Mouse (Mus musculus) lung, embryonic 14.5 days (tissue): ENCODE measurements around the gene Lama4. TPM values are rescaled to one million over a fixed set of nuclear protein-coding genes. Genes with fewer than 3 reads are reported as not detected.

Experiments used
- ATAC-seq: fragments of 200-750 bp; cut with Nextera tagmentation; 2 replicates; pipeline ENCODE4 v1.8.0; 2017; ENCODE audit warnings: mild to moderate bottlenecking, moderate TSS enrichment, moderate library complexity; ENCODE audit not compliant: insufficient read depth
- DNase-seq: peaks from one replicate; pipeline ENCODE4 v3.0.0-alpha.2; 2015
- H3K27ac ChIP-seq: fragments of 300-500 bp; sonication (generic); 2 replicates; pipeline ENCODE4 v1.5.1; 2014; ENCODE audit warnings: low read depth, mild to moderate bottlenecking, moderate library complexity
- H3K27me3 ChIP-seq: fragments of 300-500 bp; sonication (generic); 2 replicates; pipeline ENCODE4 v1.6.1; 2014; ENCODE audit warnings: low read length, control low read depth; ENCODE audit not compliant: insufficient read depth
- H3K36me3 ChIP-seq: fragments of 300-500 bp; sonication (generic); 2 replicates; pipeline ENCODE4 v1.6.1; 2014; ENCODE audit warnings: control low read depth; ENCODE audit not compliant: insufficient read depth
- H3K4me1 ChIP-seq: fragments of 300-500 bp; sonication (generic); 2 replicates; pipeline ENCODE4 v1.6.1; 2014; ENCODE audit warnings: antibody characterized with exemption, control low read depth; ENCODE audit not compliant: insufficient read depth
- H3K4me2 ChIP-seq: fragments of 300-500 bp; sonication (generic); 2 replicates; pipeline ENCODE4 v1.6.1; 2014; ENCODE audit warnings: mild to moderate bottlenecking
- H3K4me3 ChIP-seq: fragments of 300-500 bp; sonication (generic); 2 replicates; pipeline ENCODE4 v1.5.1; 2014; ENCODE audit warnings: low read depth, low read length
- H3K9ac ChIP-seq: fragments of 300-500 bp; sonication (generic); 2 replicates; pipeline ENCODE4 v1.6.1; 2014
- H3K9me3 ChIP-seq: fragments of 300-500 bp; sonication (generic); 2 replicates; pipeline ENCODE4 v1.6.1; 2016; ENCODE audit warnings: low read depth, low read length, control low read depth
- CTCF ChIP-seq: IDR thresholded peaks from 2 replicates; pipeline ENCODE4 v1.5.1; 2016; ENCODE audit warnings: antibody characterized with exemption, low read depth
- WGBS: fragments of 180-500 bp; shearing (Covaris S2); extraction: QIAGEN DNeasy Blood & Tissue Kit; methylation state at CpG from one replicate; pipeline ENCODE4 v1.1.7; 2014; 5-methylcytosine and 5-hydroxymethylcytosine counted together
- polyA plus RNA-seq: library from polyadenylated mRNA; unstranded; fragments of >200 nt; fragmentation: Nextera tagmentation; extraction: Ambion mirVana; gene quantifications from 2 replicates; pipeline ENCODE4 v1.2.1, GENCODE M21; 2014

Gene Lama4
- polyA plus RNA-seq, 1 experiment from 2014 or later = 111 TPM

GRCm38 (mm10) chr10:38965857-38966256 lies 542 bp downstream of the Lama4 start:
- WGBS = under 1% methylated on average over 14 of the region's 14 CpGs
- peak; percentile 37 for ATAC-seq
- peaks cover 11% of the 10 kb centered on the region; the same call in 1 of the 2 replicates for H3K4me1 ChIP-seq
- no peaks in the 10 kb centered on the region for H3K27me3 ChIP-seq
- peak; percentile 70 for DNase-seq
- H3K4me3 ChIP-seq = peak overlapping the region; percentile 62
- H3K4me2 ChIP-seq = peak overlapping the region; percentile 68
- H3K9ac ChIP-seq = peak overlapping the region; percentile 83
- no peaks in the 10 kb centered on the region for H3K9me3 ChIP-seq
- peak overlapping the region; percentile 90 for H3K27ac ChIP-seq
- peak; percentile 37; the same call in 1 of the 2 replicates for TF ChIP-seq CTCF
- H3K36me3 ChIP-seq = no peaks in the 10 kb centered on the region

GRCm38 (mm10) chr10:38966646-38967045 lies 1.3 kb downstream of the Lama4 start:
- no peak for TF ChIP-seq CTCF
- ATAC-seq = no peak
- peak overlapping the region; percentile 62 for H3K4me3 ChIP-seq
- no peaks in the 10 kb centered on the region for H3K9me3 ChIP-seq
- peak overlapping the region; percentile 68 for H3K4me2 ChIP-seq
- peak overlapping the region; percentile 83 for H3K9ac ChIP-seq
- H3K27me3 ChIP-seq = no peaks in the 10 kb centered on the region
- DNase-seq = no peak
- WGBS = 68% methylated on average over 2 of the region's 2 CpGs
- peak overlapping the region; percentile 90; the same call in 1 of the 2 replicates for H3K27ac ChIP-seq
- H3K36me3 ChIP-seq = no peaks in the 10 kb centered on the region
- peaks cover 11% of the 10 kb centered on the region; the same call in 1 of the 2 replicates for H3K4me1 ChIP-seq

GRCm38 (mm10) chr10:38968326-38969072 lies 3.2 kb downstream of the Lama4 start:
- no peak for TF ChIP-seq CTCF
- H3K27me3 ChIP-seq = no peaks in the 10 kb centered on the region
- H3K9me3 ChIP-seq = no peaks in the 10 kb centered on the region
- peaks cover 11% of the 10 kb centered on the region; the same call in 1 of the 2 replicates for H3K4me1 ChIP-seq
- WGBS = 54% methylated on average over 10 of the region's 10 CpGs
- peak overlapping the region; percentile 62 for H3K4me3 ChIP-seq
- H3K27ac ChIP-seq = peak overlapping the region; percentile 69; the same call in 1 of the 2 replicates
- peak overlapping the region; percentile 40; the same call in 1 of the 2 replicates for H3K9ac ChIP-seq
- H3K36me3 ChIP-seq = no peaks in the 10 kb centered on the region
- ATAC-seq = no peak
- peak; percentile 67 for DNase-seq
- peak overlapping the region; percentile 68 for H3K4me2 ChIP-seq

GRCm38 (mm10) chr10:38969543-38969942 lies 4.2 kb downstream of the Lama4 start:
- no peak for ATAC-seq
- Histone ChIP-seq H3K9ac (no peak overlapping the region), H3K4me2 (peak overlapping the region; percentile 68), H3K27me3 (no peaks in the 10 kb centered on the region), H3K4me3 (peak overlapping the region; percentile 62; the same call in 1 of the 2 replicates), H3K4me1 (peaks cover 11% of the 10 kb centered on the region; the same call in 1 of the 2 replicates), H3K36me3 (peaks cover 6% of the 10 kb centered on the region; the same call in 1 of the 2 replicates), H3K27ac (0 out of 2 replicates have a peak overlapping the region, but pooled peaks have one; percentile 13), H3K9me3 (no peaks in the 10 kb centered on the region)
- no peak for DNase-seq
- TF ChIP-seq CTCF = no peak
- WGBS = 83% methylated on average over 2 of the region's 2 CpGs

GRCm38 (mm10) chr10:38969975-38970374 lies 4.7 kb downstream of the Lama4 start:
- peak overlapping the region; percentile 62; the same call in 1 of the 2 replicates for H3K4me3 ChIP-seq
- H3K36me3 ChIP-seq = peaks cover 9% of the 10 kb centered on the region; the same call in 1 of the 2 replicates
- 40% methylated on average over 6 of the region's 6 CpGs for WGBS
- no peak overlapping the region for H3K9ac ChIP-seq
- no peak overlapping the region for H3K27ac ChIP-seq
- peaks cover 11% of the 10 kb centered on the region; the same call in 1 of the 2 replicates for H3K4me1 ChIP-seq
- ATAC-seq (no peak), DNase-seq (no peak)
- no peaks in the 10 kb centered on the region for H3K27me3 ChIP-seq
- peak overlapping the region; percentile 68 for H3K4me2 ChIP-seq
- no peak for TF ChIP-seq CTCF
- no peaks in the 10 kb centered on the region for H3K9me3 ChIP-seq

- no peak for TF ChIP-seq CTCF
- H3K4me3 ChIP-seq = no peak overlapping the region
- H3K27me3 ChIP-seq = no peaks in the 10 kb centered on the region
- H3K4me2 ChIP-seq = peak overlapping the region; percentile 25; the same call in 1 of the 2 replicates
- peak; percentile 45 for DNase-seq
- peaks cover 9% of the 10 kb centered on the region; the same call in 1 of the 2 replicates for H3K36me3 ChIP-seq
- H3K27ac ChIP-seq = peak overlapping the region; percentile 72; the same call in 1 of the 2 replicates
- H3K9ac ChIP-seq = no peak overlapping the region
- H3K9me3 ChIP-seq = no peaks in the 10 kb centered on the region
- peaks cover 11% of the 10 kb centered on the region; the same call in 1 of the 2 replicates for H3K4me1 ChIP-seq
- WGBS = 32% methylated on average over 7 of the region's 7 CpGs
- ATAC-seq = no peak
Measured at GRCm38 (mm10) chr10:38972221-38972946, 7.1 kb downstream of the Lama4 start.
